Mouse (Mus musculus) layer of hippocampus, postnatal 10 days (tissue): ENCODE data around the gene Taf1a. TPM values are rescaled to one million over a fixed set of nuclear protein-coding genes. Genes with fewer than 3 reads are reported as not detected.
A peak's percentile ranks its signal among the peaks of the same experiment; 100 is the strongest.
"Not testable (repeated sequence)": the region's sequence is repeated elsewhere in the genome, so short reads cannot be mapped to it uniquely, and the experiment has no call there.

Experiments used
- DNase-seq, 2 experiments: peaks; one replicate each; pipeline ENCODE4 v3.0.0; 2021; ENCODE audit warnings: low spot score in 2 of 2
- long read RNA-seq: library from polyadenylated mRNA; stranded (forward); transcript quantifications from one replicate; pipeline ENCODE4 v2.0.0, GENCODE M21; 2023
- total RNA-seq, 2 experiments: library from RNA; stranded (reverse); gene quantifications; 2 replicates each; pipeline ENCODE4 v1.2.3; 2021

Gene Taf1a
- 10 to 100 TPM; 19.7 to 21.2 TPM for total RNA-seq
- long read RNA-seq = 0 reads

- DNase-seq = peak; percentile 86 to 94
Observed at GRCm38 (mm10) chr1:183388426-183389406, at the start of gene Taf1a. Gene Taf1a (plus strand): TSS chr1:183388981.

- not testable (repeated sequence) for DNase-seq
Observed at GRCm38 (mm10) chr1:183342902-183343301, 45.9 kb upstream of the Taf1a start.

GRCm38 (mm10) chr1:183344886-183345816, 43.6 kb upstream of the Taf1a start:
- peak; percentile 87 for DNase-seq

GRCm38 (mm10) chr1:183345817-183346195, 43.0 kb upstream of the Taf1a start:
- DNase-seq = no peak

- DNase-seq = peak; percentile 40 to 60
Observed at GRCm38 (mm10) chr1:183349840-183350239, 38.9 kb upstream of the Taf1a start.

GRCm38 (mm10) chr1:183358901-183359300, 29.9 kb upstream of the Taf1a start:
- no peak for DNase-seq

GRCm38 (mm10) chr1:183362301-183362700, 26.5 kb upstream of the Taf1a start:
- no peak for DNase-seq

- no peak for DNase-seq
Observed at GRCm38 (mm10) chr1:183362729-183363576, 25.8 kb upstream of the Taf1a start.

GRCm38 (mm10) chr1:183363577-183363867, 25.3 kb upstream of the Taf1a start:
- no peak for DNase-seq

GRCm38 (mm10) chr1:183366361-183366760, 22.4 kb upstream of the Taf1a start:
- no peak for DNase-seq

- DNase-seq = peak in 1 of 2 experiments; percentile 41
Observed at GRCm38 (mm10) chr1:183368601-183369400, 20.0 kb upstream of the Taf1a start.

GRCm38 (mm10) chr1:183369427-183370014, 19.3 kb upstream of the Taf1a start, which contains the start of gene Mia3:
Gene Mia3 (minus strand): TSS chr1:183369553.
- DNase-seq = peak; percentile 96 to 97

GRCm38 (mm10) chr1:183374728-183375127, 14.1 kb upstream of the Taf1a start:
- DNase-seq = no peak

GRCm38 (mm10) chr1:183377045-183377444, 11.7 kb upstream of the Taf1a start:
- DNase-seq = no peak

GRCm38 (mm10) chr1:183378321-183378941, 10.3 kb upstream of the Taf1a start:
- DNase-seq = no peak

GRCm38 (mm10) chr1:183379376-183379775, 9.4 kb upstream of the Taf1a start:
- not testable (repeated sequence) for DNase-seq

GRCm38 (mm10) chr1:183381816-183382215, 7.0 kb upstream of the Taf1a start:
- DNase-seq = no peak

GRCm38 (mm10) chr1:183382621-183383020, 6.2 kb upstream of the Taf1a start:
- no peak for DNase-seq

GRCm38 (mm10) chr1:183387421-183387820, 1.4 kb upstream of the Taf1a start:
- DNase-seq = not testable (repeated sequence)
